Mouse (Mus musculus) neural tube, embryonic 11.5 days (tissue): Measurements from ENCODE around the gene Gm28845. TPM values are rescaled to one million over a fixed set of nuclear protein-coding genes. Genes with fewer than 3 reads are reported as not detected.
"Not testable (repeated sequence)": the region's sequence is repeated elsewhere in the genome, so short reads cannot be mapped to it uniquely, and the experiment has no call there.

Experiments
- ATAC-seq: fragments of 200-750 bp; cut with Nextera tagmentation; 2 replicates; pipeline ENCODE4 v1.8.0; 2017; ENCODE audit warnings: moderate number of reproducible peaks, mild to moderate bottlenecking, moderate TSS enrichment, moderate library complexity; ENCODE audit not compliant: insufficient read depth, low FRiP score, low TSS enrichment
- DNase-seq: peaks from one replicate; pipeline ENCODE4 v3.0.0-alpha.2; 2015; ENCODE audit warnings: low spot score
- H3K27ac ChIP-seq: fragments of 300-500 bp; sonication (generic); 2 replicates; pipeline ENCODE4 v1.5.1; 2014; ENCODE audit warnings: low read depth, mild to moderate bottlenecking, low read length
- H3K27me3 ChIP-seq: fragments of 300-500 bp; sonication (generic); 2 replicates; pipeline ENCODE4 v1.6.1; 2014; ENCODE audit warnings: mild to moderate bottlenecking, low read length, mixed read lengths; ENCODE audit not compliant: control insufficient read depth, insufficient read depth
- H3K36me3 ChIP-seq: fragments of 300-500 bp; sonication (generic); 2 replicates; pipeline ENCODE4 v1.6.1; 2014; ENCODE audit warnings: mild to moderate bottlenecking, low read length, moderate library complexity, mixed read lengths; ENCODE audit not compliant: control insufficient read depth, insufficient read depth
- H3K4me1 ChIP-seq: fragments of 300-500 bp; sonication (generic); 2 replicates; pipeline ENCODE4 v1.6.1; 2014; ENCODE audit warnings: low read length, mixed read lengths; ENCODE audit not compliant: control insufficient read depth, insufficient read depth
- H3K4me2 ChIP-seq: fragments of 300-500 bp; sonication (generic); 2 replicates; pipeline ENCODE4 v1.6.1; 2014; ENCODE audit warnings: low read depth, mild to moderate bottlenecking, moderate library complexity
- H3K4me3 ChIP-seq: fragments of 300-500 bp; sonication (generic); 2 replicates; pipeline ENCODE4 v1.5.1; 2014; ENCODE audit warnings: low read depth, low read length
- H3K9ac ChIP-seq: fragments of 300-500 bp; sonication (generic); 2 replicates; pipeline ENCODE4 v1.6.1; 2014; ENCODE audit warnings: mild to moderate bottlenecking, low read length
- H3K9me3 ChIP-seq: fragments of 300-500 bp; sonication (generic); 2 replicates; pipeline ENCODE4 v1.6.1; 2016; ENCODE audit warnings: low read length; ENCODE audit not compliant: control insufficient read depth
- WGBS: fragments of 180-500 bp; shearing (Covaris S2); extraction: QIAGEN DNeasy Blood & Tissue Kit; methylation state at CpG from one replicate; pipeline ENCODE4 v1.1.7; 2014; 5-methylcytosine and 5-hydroxymethylcytosine counted together
- polyA plus RNA-seq: library from polyadenylated mRNA; unstranded; fragments of >200 nt; fragmentation: Nextera tagmentation; extraction: Ambion mirVana; gene quantifications from 2 replicates; pipeline ENCODE4 v1.2.1, GENCODE M21; 2014

The Gm28845 gene
- polyA plus RNA-seq, 1 experiment from 2014 or later, result not detected

- H3K9me3 ChIP-seq, result no peaks in the 10 kb centered on the region
- H3K27ac ChIP-seq, result no peak overlapping the region
- no peaks in the 10 kb centered on the region for H3K27me3 ChIP-seq
- DNase-seq, result no peak
- no peaks in the 10 kb centered on the region for H3K4me1 ChIP-seq
- H3K4me2 ChIP-seq, result no peak overlapping the region
- WGBS, result 64% methylated on average over 7 of the region's 7 CpGs
- ATAC-seq, result no peak
- no peaks in the 10 kb centered on the region for H3K36me3 ChIP-seq
- no peak overlapping the region for H3K9ac ChIP-seq
- H3K4me3 ChIP-seq, result no peak overlapping the region
These were observed 67.7 kb downstream of the Gm28845 start for GRCm38 (mm10) chr1:65051696-65052095.

DNA sequence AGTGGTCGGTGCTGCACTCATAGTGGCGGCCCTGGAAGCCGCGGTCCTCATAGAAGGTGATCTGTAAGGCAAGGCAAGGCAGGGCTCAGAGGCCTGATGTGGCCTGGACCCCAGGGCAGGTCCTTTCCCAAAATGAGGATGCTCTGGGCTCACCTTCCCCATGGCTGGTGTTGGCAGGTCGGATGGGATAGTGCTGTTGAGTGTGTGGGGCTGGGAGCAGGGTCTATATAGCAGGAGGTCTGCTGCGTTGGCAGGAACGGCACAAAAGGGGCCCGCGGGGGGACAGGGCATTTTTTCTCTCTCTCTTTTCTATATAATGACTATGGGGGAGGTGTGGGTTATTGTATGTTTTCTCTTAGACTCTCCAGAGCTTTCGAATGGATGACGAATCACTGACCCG, 68.4 kb downstream of the Gm28845 start, which contains the start of gene Cryge:
TSS of gene Cryge (minus strand) at position 198 of the 400 bp plus-strand sequence.
- not testable (repeated sequence) for H3K27ac ChIP-seq, H3K9ac ChIP-seq, H3K4me3 ChIP-seq, DNase-seq, H3K27me3 ChIP-seq, H3K9me3 ChIP-seq, H3K4me1 ChIP-seq, H3K4me2 ChIP-seq, H3K36me3 ChIP-seq, ATAC-seq
- WGBS, result 41% methylated on average over 8 of the region's 12 CpGs

Other genes with a start within 250 kb of the Gm28845 start
- 8.4 and 10.1 TPM in 2 replicates for gene Plekhm3, start 162.7 kb downstream of the Gm28845 start, polyA plus RNA-seq
- 0.58 TPM in 1 of 2 replicates, not detected in the other for gene Akr1cl, start 86.8 kb downstream of the Gm28845 start, polyA plus RNA-seq
- not detected in 2 replicates for gene Cryge, start 68.4 kb downstream of the Gm28845 start, polyA plus RNA-seq
- not detected in 2 replicates for gene Crygd, start 56.1 kb downstream of the Gm28845 start, polyA plus RNA-seq
- gene Crygc, start 45.9 kb downstream of the Gm28845 start, polyA plus RNA-seq, result not detected in 2 replicates
- not detected in 2 replicates for gene Crygb, start 37.3 kb downstream of the Gm28845 start, polyA plus RNA-seq
- not detected in 2 replicates for gene Cryga, start 16.2 kb downstream of the Gm28845 start, polyA plus RNA-seq
- gene D630023F18Rik, start 3.7 kb upstream of the Gm28845 start, polyA plus RNA-seq, result 0.18 TPM in 1 of 2 replicates, not detected in the other
- gene Idh1, start 66.9 kb upstream of the Gm28845 start, polyA plus RNA-seq, result 405 and 436 TPM in 2 replicates
- gene Pikfyve, start 67.1 kb upstream of the Gm28845 start, polyA plus RNA-seq, result 20.6 TPM in 2 replicates
- 3.0 and 3.3 TPM in 2 replicates for gene Pth2r, start 162.5 kb upstream of the Gm28845 start, polyA plus RNA-seq